Mouse (Mus musculus): ENCODE measurements at regions not wholly inside any gene's neighbourhood (a gene's known extent, or its start where the extent isn't known, plus 50 kb on each side); places are given as distances from the start of the nearest gene placed in this dataset.

DNA sequence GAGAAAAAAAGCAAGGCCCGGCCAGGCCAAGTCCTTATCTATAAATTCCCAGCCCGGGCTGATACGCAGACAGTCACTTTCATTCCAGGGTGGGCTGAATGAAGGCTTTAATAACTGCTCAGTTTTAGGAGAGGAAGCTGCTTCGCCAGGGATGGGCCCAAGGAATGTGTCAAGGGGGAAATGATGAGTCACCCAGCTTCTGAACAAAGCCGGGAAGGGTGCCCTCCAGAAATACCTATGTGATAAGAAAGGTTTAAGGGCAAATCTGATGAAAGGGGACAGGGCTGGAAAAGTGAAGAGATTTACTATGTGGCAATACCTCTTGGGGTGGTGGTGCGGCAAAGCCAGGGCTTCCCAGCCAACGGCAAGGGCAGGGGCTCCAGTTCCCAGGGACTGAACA lies 145.6 kb downstream of the Samd5 start:
- peaks cover 21% of the 10 kb centered on the region for H3K4me1 ChIP-seq
- H3K9ac ChIP-seq, result no peak overlapping the region
- ATAC-seq (ENCODE audit: low FRiP score), result no peak
- H3K4me3 ChIP-seq (replicated peaks), result no peak overlapping the region
- H3K4me2 ChIP-seq, result no peak overlapping the region
- no peak overlapping the region for H3K27ac ChIP-seq
- H3K36me3 ChIP-seq (replicated peaks), result no peaks in the 10 kb centered on the region
- H3K9me3 ChIP-seq, result no peaks in the 10 kb centered on the region
- H3K27me3 ChIP-seq, result peaks cover 11% of the 10 kb centered on the region
- 64% methylated on average over 7 of the region's 7 CpGs for WGBS

DNA sequence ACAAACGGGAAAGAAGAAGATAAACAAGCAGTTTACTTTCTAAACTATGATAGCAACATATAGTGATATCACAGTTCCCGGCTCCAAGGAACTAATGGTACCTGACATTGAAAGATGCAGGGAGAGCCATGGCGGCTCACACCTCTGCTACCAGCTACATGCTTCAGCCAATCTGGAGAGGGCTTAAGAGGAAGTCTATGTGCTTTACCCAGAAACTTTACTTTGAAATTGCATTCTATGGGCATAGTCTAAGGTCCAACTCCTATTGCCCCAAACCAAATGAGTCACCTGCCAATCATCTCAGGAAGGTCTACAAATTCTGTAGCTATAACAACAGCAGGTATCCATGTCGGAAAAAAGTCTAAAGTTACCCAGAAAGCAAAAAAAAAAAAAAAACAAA lies 146.9 kb downstream of the Samd5 start:
- H3K36me3 ChIP-seq (replicated peaks), result no peaks in the 10 kb centered on the region
- H3K27ac ChIP-seq, result no peak overlapping the region
- no peak overlapping the region for H3K4me2 ChIP-seq
- H3K27me3 ChIP-seq, result peaks cover 11% of the 10 kb centered on the region
- 86% methylated on average over 4 of the region's 4 CpGs for WGBS
- peaks cover 12% of the 10 kb centered on the region for H3K4me1 ChIP-seq
- H3K9me3 ChIP-seq, result no peaks in the 10 kb centered on the region
- no peak for ATAC-seq (ENCODE audit: low FRiP score)
- no peak overlapping the region for H3K4me3 ChIP-seq (replicated peaks)
- no peak overlapping the region for H3K9ac ChIP-seq

DNA sequence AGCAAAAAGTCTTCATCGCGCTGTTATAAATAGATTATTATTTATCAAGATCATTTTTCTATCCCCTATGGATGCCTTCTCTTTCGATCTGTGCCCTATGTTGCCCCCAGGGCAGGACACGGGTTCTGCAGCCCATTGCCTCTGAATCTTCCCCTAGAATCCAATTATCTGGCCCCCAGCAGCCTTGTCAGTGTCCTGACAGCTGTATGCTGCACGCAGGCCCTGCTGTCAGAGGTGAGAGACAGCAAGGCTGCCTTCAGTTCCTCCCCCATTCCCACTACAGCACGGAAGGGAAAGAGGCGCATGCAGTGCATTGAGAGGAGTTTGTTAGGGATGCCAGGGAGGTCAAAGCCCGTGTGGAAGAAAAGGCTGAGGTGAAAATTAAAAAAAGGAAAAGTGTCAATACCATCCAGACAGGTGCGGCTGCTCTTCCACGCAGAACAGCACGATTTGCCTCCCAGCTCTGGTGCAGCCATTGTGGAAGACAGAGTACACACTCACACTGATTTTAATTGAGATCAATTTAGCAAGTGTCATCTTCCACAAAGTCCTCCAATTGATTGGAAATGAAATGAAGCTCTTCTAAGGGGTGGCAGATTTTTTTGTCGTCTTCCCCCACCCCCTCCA lies 165.1 kb downstream of the Samd5 start:
- Histone ChIP-seq H3K9me3 (no peaks in the 10 kb centered on the region), H3K27me3 (no peaks in the 10 kb centered on the region), H3K27ac (peak overlapping the region; percentile 56; the same call in 1 of the 2 replicates), H3K4me3 (replicated peaks) (no peak overlapping the region), H3K9ac (no peak overlapping the region), H3K4me1 (peaks cover 19% of the 10 kb centered on the region), H3K36me3 (replicated peaks) (no peaks in the 10 kb centered on the region), H3K4me2 (no peak overlapping the region)
- peak; percentile 88 for ATAC-seq (ENCODE audit: low FRiP score)
- WGBS, result 47% methylated on average over 12 of the region's 12 CpGs

DNA sequence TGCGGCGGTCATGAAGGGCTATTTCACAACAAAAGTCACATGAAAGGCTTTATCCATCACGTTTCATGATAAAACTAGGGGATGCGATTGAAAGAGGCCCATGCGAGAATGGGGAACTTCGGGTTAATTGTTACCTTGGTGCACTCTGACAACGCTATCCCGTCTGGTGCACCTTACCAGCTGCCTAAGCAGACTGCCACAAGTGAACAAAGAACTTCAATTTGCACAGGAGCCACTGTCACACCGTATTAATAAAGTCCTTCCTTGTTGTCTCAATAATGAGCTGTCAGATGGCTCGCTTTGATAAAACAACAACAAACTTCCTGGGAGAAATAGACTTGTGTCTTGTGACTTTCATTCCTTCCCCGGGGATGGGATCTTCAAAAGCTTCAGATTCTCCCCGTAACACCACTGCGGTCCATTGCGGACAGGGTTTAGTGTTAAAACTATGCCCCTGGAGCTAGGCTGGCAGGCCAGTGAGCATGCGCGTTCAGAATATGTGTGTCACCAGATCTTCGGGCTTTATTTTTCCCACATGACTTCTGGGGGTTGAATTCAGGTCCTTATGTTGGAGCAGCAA lies 165.8 kb downstream of the Samd5 start:
- ATAC-seq (ENCODE audit: low FRiP score), result no peak
- WGBS, result 71% methylated on average over 17 of the region's 17 CpGs

DNA sequence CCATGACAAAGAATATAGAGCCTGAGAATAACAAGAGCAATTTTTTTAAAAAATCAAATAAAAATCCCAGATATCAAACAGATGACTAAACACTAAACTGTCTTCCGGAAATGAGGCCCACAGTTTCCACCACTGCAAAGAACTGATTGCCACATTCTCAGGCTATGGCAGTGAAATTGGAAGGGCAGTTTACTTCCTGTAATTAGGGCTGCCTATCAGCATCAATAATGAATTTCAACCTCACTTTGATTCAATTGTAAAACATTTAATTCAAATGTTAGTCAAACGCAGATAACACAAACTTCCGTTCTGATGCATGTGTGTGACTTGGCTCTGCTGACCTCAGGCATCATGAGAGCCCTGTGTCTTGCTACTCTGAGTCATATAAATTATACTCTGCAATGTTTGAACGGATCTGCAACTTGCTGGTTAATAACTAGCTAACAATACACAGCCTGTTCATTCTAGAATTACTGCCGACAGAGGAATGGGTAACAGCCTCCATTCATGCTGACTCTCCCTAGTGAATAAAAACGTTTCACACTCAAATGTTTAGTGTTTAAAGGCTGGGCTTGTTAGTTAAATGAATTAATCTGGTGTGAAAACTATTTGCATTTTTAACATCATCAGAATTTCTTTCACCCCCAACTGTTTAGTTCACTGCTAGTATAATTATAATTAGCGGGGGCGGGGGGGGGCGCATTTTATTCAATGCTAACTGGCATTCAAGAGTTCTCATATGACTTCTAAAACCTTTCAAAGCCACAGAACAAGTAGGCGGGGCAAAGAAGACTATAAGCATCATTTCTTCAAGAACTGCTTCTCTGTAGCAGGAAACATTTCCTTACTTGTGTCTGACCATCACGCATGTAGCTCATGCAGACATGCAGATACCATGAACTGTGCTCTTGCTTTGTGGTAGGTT lies 171.2 kb downstream of the Samd5 start:
- Histone ChIP-seq H3K36me3 (replicated peaks) (no peaks in the 10 kb centered on the region), H3K4me1 (peaks cover 10% of the 10 kb centered on the region), H3K9ac (no peak overlapping the region), H3K4me3 (replicated peaks) (no peak overlapping the region), H3K27me3 (no peaks in the 10 kb centered on the region), H3K27ac (0 out of 2 replicates have a peak overlapping the region, but pooled peaks have one; percentile 38), H3K9me3 (no peaks in the 10 kb centered on the region), H3K4me2 (no peak overlapping the region)
- peak; percentile 74 for ATAC-seq (ENCODE audit: low FRiP score)
- WGBS, result 26% methylated on average over 11 of the region's 11 CpGs

More for the DNA sequence above, 165.8 kb downstream of the Samd5 start:
- no peak overlapping the region for H3K4me2 ChIP-seq
- peak overlapping the region; percentile 56 for H3K27ac ChIP-seq
- no peaks in the 10 kb centered on the region for H3K27me3 ChIP-seq
- no peaks in the 10 kb centered on the region for H3K36me3 ChIP-seq (replicated peaks)
- no peaks in the 10 kb centered on the region for H3K9me3 ChIP-seq
- no peak overlapping the region for H3K4me3 ChIP-seq (replicated peaks)
- peaks cover 19% of the 10 kb centered on the region for H3K4me1 ChIP-seq
- H3K9ac ChIP-seq, result no peak overlapping the region

DNA sequence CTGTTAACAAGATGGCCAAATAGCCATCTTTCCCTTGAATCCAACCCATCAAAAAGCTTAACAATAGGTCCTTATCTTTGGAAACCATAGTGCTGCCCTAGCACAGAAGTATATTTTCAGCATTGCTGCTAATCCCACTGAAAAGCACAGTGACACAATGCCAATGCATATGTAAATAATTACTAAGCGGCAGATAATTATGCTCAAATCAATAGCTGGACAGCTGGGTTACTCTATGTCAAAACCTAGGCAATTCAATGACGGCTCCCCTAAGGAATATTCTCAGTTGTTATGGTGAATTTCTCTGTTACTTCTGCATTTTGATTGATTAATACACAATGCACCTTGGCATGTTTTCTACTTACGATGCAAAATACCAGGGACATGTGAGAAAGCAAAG lies 176.5 kb downstream of the Samd5 start:
- 0 out of 2 replicates have a peak overlapping the region, but pooled peaks have one; percentile 31 for H3K27ac ChIP-seq
- peaks cover 26% of the 10 kb centered on the region for H3K4me1 ChIP-seq
- no peak overlapping the region for H3K9ac ChIP-seq
- H3K36me3 ChIP-seq (replicated peaks), result no peaks in the 10 kb centered on the region
- ATAC-seq (ENCODE audit: low FRiP score), result no peak
- H3K4me3 ChIP-seq (replicated peaks), result no peak overlapping the region
- no peak overlapping the region for H3K4me2 ChIP-seq
- no peaks in the 10 kb centered on the region for H3K9me3 ChIP-seq
- no peaks in the 10 kb centered on the region for H3K27me3 ChIP-seq
- 44% methylated on average over 3 of the region's 3 CpGs for WGBS

DNA sequence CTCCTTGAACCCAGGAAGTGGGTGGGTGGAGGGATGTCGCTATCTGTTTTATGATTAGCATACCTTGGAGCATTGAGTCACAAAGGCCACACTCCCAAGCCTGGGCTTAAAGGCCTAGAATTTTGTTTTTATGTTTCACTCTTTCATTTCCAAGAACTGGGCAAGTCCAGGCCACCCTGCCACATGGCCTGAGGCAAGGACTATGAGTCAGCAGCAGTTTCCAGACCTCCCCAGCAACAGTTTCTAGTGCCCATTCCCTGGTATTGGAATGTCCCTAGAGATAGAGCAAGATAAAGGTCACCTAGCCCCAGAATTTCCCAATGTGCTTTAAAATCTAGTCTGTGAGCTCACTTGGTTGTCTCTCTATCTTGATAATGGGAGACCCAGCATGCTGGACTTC lies 178.0 kb downstream of the Samd5 start:
- ATAC-seq (ENCODE audit: low FRiP score), result no peak
- Histone ChIP-seq H3K27ac (no peak overlapping the region), H3K27me3 (0 out of 2 replicates have a peak, but pooled peaks cover 4% of the 10 kb centered on the region), H3K4me3 (replicated peaks) (no peak overlapping the region), H3K9me3 (no peaks in the 10 kb centered on the region), H3K9ac (no peak overlapping the region), H3K4me1 (peaks cover 25% of the 10 kb centered on the region), H3K36me3 (replicated peaks) (no peaks in the 10 kb centered on the region), H3K4me2 (no peak overlapping the region)
- 90% methylated on average over 1 of the region's 1 CpGs for WGBS

DNA sequence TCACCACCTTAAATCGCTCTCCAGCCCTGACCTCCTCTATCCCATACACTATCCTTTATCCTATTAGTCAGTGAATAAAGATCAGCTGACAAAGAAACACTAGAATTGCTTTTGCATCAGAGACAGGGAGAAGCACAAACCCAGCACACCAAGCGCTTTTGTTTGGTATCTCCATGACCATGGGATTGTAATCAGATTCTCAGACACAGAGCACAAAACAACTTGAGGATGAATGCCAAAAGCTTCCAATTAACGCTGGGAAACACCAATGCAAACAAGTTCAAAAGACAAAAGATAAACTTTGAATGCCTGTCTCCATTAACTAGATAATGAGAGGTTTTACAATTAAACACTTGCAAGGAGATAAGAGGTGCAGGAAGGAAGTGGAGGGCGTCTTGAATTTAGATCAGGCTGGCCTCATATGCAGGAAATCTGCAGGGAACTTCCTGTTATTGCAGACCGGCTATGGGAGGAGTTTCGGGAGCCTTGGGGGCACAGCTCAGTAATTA lies 179.8 kb downstream of the Samd5 start:
- ATAC-seq (ENCODE audit: low FRiP score), result peak; percentile 56; the same call in 1 of the 2 replicates
- Histone ChIP-seq H3K36me3 (replicated peaks) (no peaks in the 10 kb centered on the region), H3K9me3 (no peaks in the 10 kb centered on the region), H3K27ac (no peak overlapping the region), H3K9ac (no peak overlapping the region), H3K4me3 (replicated peaks) (no peak overlapping the region), H3K27me3 (0 out of 2 replicates have a peak, but pooled peaks cover 4% of the 10 kb centered on the region), H3K4me2 (0 out of 2 replicates have a peak overlapping the region, but pooled peaks have one; percentile 2), H3K4me1 (peaks cover 25% of the 10 kb centered on the region)
- 7% methylated on average over 6 of the region's 6 CpGs for WGBS

DNA sequence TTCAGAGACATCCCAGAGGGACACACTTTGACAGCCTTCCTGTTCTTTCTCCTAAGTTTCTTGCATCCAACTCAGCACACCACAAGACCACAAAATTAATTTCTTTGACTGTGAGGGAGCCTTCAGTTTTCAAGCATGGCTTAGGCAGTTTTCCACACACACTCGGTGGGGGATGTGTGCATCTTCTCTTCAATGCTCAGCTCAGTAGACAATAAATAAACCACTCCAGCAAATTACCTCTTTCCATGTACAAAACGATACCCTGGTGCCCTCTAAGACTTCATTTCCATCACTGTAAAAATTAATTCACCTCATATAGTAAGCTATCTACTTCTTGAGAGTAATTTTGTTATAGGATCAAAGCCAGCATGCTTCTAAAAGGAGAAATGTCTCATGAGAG lies 184.6 kb downstream of the Samd5 start:
- no peaks in the 10 kb centered on the region for H3K36me3 ChIP-seq (replicated peaks)
- no peaks in the 10 kb centered on the region for H3K9me3 ChIP-seq
- no peak overlapping the region for H3K9ac ChIP-seq
- no peak overlapping the region for H3K4me2 ChIP-seq
- H3K4me3 ChIP-seq (replicated peaks), result no peak overlapping the region
- 0 out of 2 replicates have a peak, but pooled peaks cover 4% of the 10 kb centered on the region for H3K27me3 ChIP-seq
- H3K4me1 ChIP-seq, result peaks cover 13% of the 10 kb centered on the region
- no peak overlapping the region for H3K27ac ChIP-seq
- no peak for ATAC-seq (ENCODE audit: low FRiP score)
- 91% methylated on average over 2 of the region's 2 CpGs for WGBS

DNA sequence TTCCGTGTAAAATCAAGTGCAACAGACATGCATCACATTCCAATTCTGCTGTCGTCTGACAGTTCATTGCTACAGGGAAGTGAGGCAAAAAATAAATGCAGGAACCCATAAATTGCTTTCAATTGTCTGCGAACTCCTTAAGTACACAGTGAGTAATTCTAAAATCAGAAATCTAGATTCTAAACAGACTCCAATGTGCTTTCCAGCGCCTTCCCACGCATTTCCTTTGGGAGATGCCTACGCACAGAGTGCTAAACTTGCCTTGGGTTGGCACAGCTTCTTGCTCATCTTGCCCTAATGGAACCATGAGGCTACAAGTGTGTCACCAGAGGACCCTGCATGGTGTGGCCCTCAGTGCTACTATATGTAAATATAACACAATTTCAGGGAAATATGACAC lies 212.6 kb downstream of the Samd5 start:
- WGBS, result 86% methylated on average over 6 of the region's 6 CpGs
- H3K36me3 ChIP-seq (replicated peaks), result no peaks in the 10 kb centered on the region
- ATAC-seq (ENCODE audit: low FRiP score), result no peak

DNA sequence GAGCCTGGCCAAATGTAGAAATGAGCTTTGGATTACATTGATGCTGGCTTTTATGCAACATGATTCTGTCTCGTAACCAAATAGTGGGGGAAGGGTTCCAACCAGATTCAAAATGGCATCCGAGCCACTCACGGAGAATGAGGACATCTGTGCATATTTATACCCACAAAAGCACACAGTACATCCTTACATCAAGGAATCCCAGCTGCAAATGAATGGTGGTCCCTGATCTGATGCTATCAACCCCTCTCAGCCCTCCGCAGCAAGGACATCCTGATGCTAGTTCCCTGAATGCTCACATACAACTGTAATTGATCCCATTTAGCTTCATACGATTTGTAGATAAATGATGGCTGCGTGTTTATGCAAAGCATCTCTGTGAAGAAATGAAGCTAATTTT lies 215.9 kb downstream of the Samd5 start:
- 86% methylated on average over 6 of the region's 6 CpGs for WGBS
- Histone ChIP-seq H3K4me3 (replicated peaks) (no peak overlapping the region), H3K4me1 (no peaks in the 10 kb centered on the region), H3K27ac (no peak overlapping the region), H3K4me2 (no peak overlapping the region), H3K9me3 (no peaks in the 10 kb centered on the region), H3K9ac (no peak overlapping the region), H3K27me3 (no peaks in the 10 kb centered on the region), H3K36me3 (replicated peaks) (no peaks in the 10 kb centered on the region)
- no peak for ATAC-seq (ENCODE audit: low FRiP score)

More for the DNA sequence above, 212.6 kb downstream of the Samd5 start:
- Histone ChIP-seq H3K27ac (no peak overlapping the region), H3K4me2 (no peak overlapping the region), H3K27me3 (no peaks in the 10 kb centered on the region), H3K9me3 (no peaks in the 10 kb centered on the region), H3K9ac (no peak overlapping the region), H3K4me1 (no peaks in the 10 kb centered on the region), H3K4me3 (replicated peaks) (no peak overlapping the region)

DNA sequence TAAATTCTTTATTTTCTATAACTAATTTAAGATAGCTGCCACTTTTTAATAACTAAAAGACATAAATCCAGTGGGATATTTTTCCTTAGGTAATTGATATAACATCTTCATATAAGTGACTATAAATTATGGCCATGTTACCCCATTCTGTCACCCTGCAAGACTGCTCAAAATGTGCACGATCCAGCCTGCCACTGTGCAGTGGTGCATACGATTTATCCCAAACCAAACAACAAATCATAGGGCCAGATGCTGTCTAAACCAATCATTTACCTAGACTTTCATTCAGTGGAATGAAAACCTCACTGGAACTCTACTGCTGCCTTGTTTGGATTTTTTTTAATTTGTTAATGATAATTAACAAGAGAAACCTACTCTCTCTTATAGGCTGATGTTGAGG lies 216.5 kb downstream of the Samd5 start:
- 76% methylated on average over 2 of the region's 2 CpGs for WGBS
- no peaks in the 10 kb centered on the region for H3K4me1 ChIP-seq
- ATAC-seq (ENCODE audit: low FRiP score), result no peak
- no peak overlapping the region for H3K9ac ChIP-seq
- no peaks in the 10 kb centered on the region for H3K27me3 ChIP-seq
- no peak overlapping the region for H3K27ac ChIP-seq
- H3K9me3 ChIP-seq, result no peaks in the 10 kb centered on the region
- H3K4me2 ChIP-seq, result no peak overlapping the region
- no peak overlapping the region for H3K4me3 ChIP-seq (replicated peaks)
- H3K36me3 ChIP-seq (replicated peaks), result no peaks in the 10 kb centered on the region
